Mouse (Mus musculus) ovary, postnatal 36 days (tissue): ENCODE data around the gene Tec.

Experiments
- DNase-seq: peaks from one replicate; pipeline ENCODE4 v3.0.0; 2022; ENCODE audit warnings: low spot score, mixed read lengths

Tec gene

GRCm38 (mm10) chr5:72783123-72783522 is 85.2 kb downstream of the Tec start:
- DNase-seq, result no peak

DNA sequence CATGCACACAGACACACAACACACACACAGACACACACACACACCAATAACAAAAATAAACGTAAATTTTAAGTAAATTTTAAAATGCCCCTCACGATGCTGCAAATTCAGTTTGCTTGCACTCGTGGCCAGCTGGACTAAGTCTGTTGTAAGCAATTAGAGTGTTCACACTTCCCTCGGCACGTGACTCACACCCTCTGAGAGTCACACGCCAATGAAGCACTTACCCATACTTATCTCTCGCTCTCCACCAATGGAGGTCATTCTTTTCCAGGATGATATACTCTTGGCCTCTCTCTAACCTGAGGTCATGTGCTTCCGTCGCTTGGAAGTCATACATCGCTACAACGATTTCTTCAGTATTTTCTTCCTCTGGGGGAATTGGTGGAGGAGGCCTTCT is 86.5 kb downstream of the Tec start:
- no peak for DNase-seq

GRCm38 (mm10) chr5:72776595-72776994 is 91.7 kb downstream of the Tec start:
- no peak for DNase-seq

DNA sequence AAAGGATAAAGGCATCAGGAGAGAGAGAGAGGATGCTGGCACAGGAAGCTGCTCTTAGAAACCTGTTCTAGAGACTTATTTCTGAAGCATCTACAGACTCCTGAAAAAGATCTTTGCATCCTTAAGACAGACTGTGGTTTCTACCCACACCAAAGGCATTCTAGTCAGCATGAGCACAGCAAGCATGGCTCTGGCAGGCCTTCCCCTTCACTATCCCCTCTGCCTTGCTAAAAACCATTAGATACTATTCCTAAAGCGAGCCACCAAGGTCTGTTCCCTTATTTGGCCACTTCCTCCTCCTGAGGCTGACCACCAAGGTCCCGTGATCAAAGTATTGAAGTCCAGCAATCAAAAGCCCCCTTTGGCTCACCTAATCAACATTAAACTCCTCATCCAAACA is 92.2 kb downstream of the Tec start:
- no peak for DNase-seq

- no peak for DNase-seq
Observed at GRCm38 (mm10) chr5:72769841-72770240, 98.4 kb downstream of the Tec start.

DNA sequence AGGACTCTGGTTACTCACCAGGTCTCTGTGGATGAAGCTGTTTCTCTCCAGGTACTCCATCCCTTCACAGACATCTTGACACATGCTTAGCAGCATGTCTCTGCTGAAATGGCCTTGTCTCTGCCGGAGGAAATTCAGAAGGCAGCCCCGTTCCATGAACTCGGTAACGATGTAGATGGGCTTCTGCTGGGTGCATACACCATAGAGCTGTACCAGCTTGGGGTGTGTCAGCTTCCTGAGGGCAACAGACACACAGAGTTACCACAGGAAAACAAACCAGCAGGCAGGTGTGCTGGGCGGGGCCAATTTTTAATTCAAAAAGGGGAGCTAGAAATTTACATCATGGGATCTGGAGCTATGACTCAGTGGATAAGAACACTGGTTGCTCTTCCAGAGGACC is 104.7 kb downstream of the Tec start:
- no peak for DNase-seq

DNA sequence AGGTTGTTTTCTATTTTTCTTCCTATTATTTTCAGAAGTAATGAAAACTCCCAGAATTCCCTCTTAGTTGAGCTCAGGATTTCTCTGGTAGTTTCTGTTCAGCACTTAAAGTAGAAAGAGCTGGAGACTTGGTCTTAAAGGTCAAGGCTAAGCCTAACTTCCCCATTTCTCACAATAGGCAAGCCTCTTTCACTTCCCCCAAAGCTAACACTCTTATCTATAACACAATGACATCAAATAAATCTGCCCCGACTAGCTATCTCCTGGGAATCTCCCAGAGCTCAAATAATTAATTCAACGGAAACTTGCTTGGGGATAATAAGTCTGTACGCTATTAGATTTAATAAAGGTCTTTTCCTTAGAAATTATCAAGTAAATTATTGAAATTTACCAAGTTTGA is 105.3 kb downstream of the Tec start:
- no peak for DNase-seq

GRCm38 (mm10) chr5:72761758-72762157 is 106.5 kb downstream of the Tec start:
- no peak for DNase-seq

DNA sequence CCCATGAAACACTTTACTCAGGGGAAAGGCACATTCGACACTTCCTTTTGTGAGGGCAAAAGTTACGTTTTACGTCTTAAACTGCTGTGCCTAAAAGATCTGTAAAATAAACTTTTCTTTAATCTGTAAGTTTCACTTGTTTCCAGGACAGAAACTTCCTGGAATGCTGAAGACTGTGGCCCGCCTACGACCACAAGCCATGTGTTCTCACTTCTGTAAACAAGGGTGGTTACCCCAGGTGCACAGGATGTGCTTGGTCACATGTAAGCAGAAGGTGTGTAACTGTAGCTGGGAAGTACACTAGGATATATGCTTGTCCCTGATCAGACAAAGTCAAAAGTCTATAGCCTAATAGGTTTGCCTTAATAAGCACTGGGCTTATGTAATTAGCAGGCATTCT is 107.0 kb downstream of the Tec start:
- DNase-seq, result no peak

- DNase-seq, result no peak
Observed at GRCm38 (mm10) chr5:72758925-72759924, 109.1 kb downstream of the Tec start.

GRCm38 (mm10) chr5:72757155-72757773 is 111.0 kb downstream of the Tec start:
- no peak for DNase-seq

- no peak for DNase-seq
Observed at GRCm38 (mm10) chr5:72755941-72756340, 112.3 kb downstream of the Tec start.

GRCm38 (mm10) chr5:72755035-72755434 is 113.2 kb downstream of the Tec start:
- DNase-seq, result no peak

- no peak for DNase-seq
Observed at GRCm38 (mm10) chr5:72752585-72752984, 115.7 kb downstream of the Tec start, which contains the start of gene Txk. Gene Txk (minus strand): TSS chr5:72752777.

DNA sequence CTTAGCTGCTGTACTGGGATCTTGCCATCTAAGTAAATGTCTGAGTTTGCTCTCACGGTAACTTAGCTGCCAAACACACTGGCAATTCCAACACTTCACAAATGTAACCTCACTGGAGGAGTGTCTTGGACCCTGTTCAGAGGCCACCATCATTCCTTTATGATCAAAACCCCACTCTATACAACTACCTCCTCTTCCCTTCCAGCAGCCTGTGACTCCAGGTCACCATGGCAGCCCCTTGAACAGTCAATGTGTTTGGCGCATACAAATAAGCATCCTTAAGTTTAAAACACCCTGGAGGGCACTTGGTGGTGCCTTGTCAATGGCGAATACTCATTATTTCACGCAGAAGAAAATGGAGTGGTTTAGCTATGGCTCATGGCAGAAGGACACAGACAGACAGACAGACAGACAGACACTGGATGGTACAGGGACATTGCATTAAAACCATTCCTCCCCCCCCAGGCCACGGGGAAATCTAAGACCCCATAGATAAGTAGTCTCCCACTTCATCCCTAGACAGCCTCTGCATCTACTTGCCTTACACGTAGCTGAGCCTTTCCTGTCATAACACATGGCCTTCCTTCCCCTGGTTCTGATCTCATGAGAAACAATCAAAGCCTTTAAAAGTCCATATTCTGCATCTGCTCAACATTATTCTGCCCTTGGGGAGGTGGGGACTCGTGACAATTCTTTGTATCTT is 117.1 kb downstream of the Tec start:
- no peak for DNase-seq

DNA sequence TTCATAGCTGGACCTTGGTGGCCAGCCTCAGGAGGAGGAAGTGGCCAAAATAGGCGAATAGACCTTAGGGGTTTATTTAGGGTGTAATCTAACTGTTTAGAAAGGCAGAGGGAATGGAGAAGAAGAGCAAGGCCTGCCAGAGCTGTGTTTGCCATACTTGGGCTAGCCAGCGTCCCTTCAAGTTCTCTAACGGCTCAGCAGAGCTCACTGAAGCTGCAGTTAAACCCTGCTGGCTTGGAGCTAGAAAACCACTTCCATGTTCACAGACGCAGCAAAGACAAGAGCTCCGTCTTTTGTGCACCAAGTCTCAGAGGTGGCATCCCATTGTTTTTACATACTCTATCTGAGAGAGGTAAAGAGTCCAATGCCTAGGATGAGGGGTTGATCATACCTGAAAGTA is 118.1 kb downstream of the Tec start:
- DNase-seq, result no peak

- peak; percentile 48 for DNase-seq
Observed at GRCm38 (mm10) chr5:72748659-72749265, 119.5 kb downstream of the Tec start.

- no peak for DNase-seq
Observed at GRCm38 (mm10) chr5:72747384-72747783, 120.9 kb downstream of the Tec start.

DNA sequence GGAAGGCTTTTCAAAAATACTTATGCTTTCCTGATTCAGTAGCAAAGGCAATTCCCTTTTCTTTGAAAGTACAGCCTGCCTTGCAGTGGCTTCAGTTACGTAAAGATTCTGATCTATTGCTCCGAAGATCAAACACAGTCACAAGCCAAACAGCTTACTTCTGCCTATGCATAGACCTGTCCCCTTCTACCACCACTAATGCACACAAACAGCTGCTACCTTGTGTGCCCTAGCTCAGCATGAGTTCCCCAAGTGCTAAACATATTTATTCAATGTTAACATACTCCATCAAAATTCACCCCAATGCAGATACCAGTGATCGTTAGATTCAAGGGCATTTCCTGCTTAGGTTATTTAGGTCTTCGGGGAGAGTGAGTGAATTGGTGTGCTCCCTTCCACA is 121.8 kb downstream of the Tec start:
- DNase-seq, result no peak

- no peak for DNase-seq
Observed at GRCm38 (mm10) chr5:72743103-72743502, 125.2 kb downstream of the Tec start.

- no peak for DNase-seq
Observed at GRCm38 (mm10) chr5:72736868-72737267, 131.4 kb downstream of the Tec start.

DNA sequence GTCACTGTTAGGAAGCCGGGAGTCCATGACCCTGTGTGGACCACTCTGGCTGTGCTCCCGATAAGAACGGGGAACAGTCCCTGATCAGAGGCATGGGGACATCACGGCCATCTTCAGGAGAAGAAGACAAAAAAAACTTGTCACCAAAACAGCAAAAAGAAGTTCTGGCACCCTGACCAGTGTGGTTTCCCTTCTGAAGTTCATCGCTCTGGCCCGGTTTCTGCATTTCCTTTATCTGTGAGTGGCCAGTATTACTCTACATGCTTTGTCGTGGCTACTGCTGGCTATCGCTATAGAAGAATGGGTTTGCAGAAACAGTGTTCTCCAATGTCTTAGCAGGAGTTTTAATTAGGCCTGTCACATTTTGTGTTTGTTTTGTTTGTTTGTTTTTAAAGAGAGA is 131.8 kb downstream of the Tec start:
- DNase-seq, result no peak
